Mouse (Mus musculus): ENCODE results near the gene Lefty1. TPM values are rescaled to one million over a fixed set of nuclear protein-coding genes. Genes with fewer than 3 reads are reported as not detected.
A peak's percentile ranks its signal among the peaks of the same experiment; 100 is the strongest.
"Not testable (repeated sequence)": the region's sequence is repeated elsewhere in the genome, so short reads cannot be mapped to it uniquely, and the experiment has no call there.

The Lefty1 gene
- total and polyA plus RNA-seq, 2 experiments = 1.4 to 1.8 TPM

GRCm38 (mm10) chr1:180980464-180980863 is 45.6 kb downstream of the Lefty1 start:
- H3K27me3 ChIP-seq (ENCODE audit: control insufficient read depth, insufficient read depth, low read length) = no peaks in the 10 kb centered on the region
- DNase-seq (ENCODE audit: extremely low read depth, low read depth, low spot score) = peak; percentile 80
- H3K4me1 ChIP-seq (ENCODE audit: control insufficient read depth, insufficient read depth, low read length) = peaks cover 15% of the 10 kb centered on the region
- 63% methylated on average over 2 of the region's 2 CpGs for WGBS
- H3K36me3 ChIP-seq (ENCODE audit: control insufficient read depth, insufficient read depth, low read length) = no peaks in the 10 kb centered on the region
- peak overlapping the region; percentile 42 for H3K9ac ChIP-seq (ENCODE audit: low read depth, low read length)
- no peaks in the 10 kb centered on the region for H3K79me2 ChIP-seq (ENCODE audit: control insufficient read depth, insufficient read depth, low read length)
- TF ChIP-seq POLR2A (IDR thresholded peaks at IDR 0.05; ENCODE audit: extremely low read depth, insufficient read depth, low read length) = no peak
- TF ChIP-seq CTCF (IDR thresholded peaks at IDR 0.05; ENCODE audit: low read depth, low read length) = peak; percentile 33
- peak overlapping the region; percentile 69 for H3K27ac ChIP-seq (replicated peaks; ENCODE audit: insufficient read depth, low read depth, low read length)
- H3K4me3 ChIP-seq (ENCODE audit: insufficient read depth, low read depth, low read length) = no peak overlapping the region

- H3K36me3 ChIP-seq (ENCODE audit: control insufficient read depth, insufficient read depth, low read length); H3K9ac ChIP-seq (ENCODE audit: low read depth, low read length); H3K27me3 ChIP-seq (ENCODE audit: control insufficient read depth, insufficient read depth, low read length); H3K4me3 ChIP-seq (ENCODE audit: insufficient read depth, low read depth, low read length); H3K79me2 ChIP-seq (ENCODE audit: control insufficient read depth, insufficient read depth, low read length): not testable (repeated sequence)
- peak; percentile 96 for DNase-seq (ENCODE audit: extremely low read depth, low read depth, low spot score)
- Histone ChIP-seq H3K4me1 (ENCODE audit: control insufficient read depth, insufficient read depth, low read length) (peaks cover 15% of the 10 kb centered on the region), H3K27ac (replicated peaks; ENCODE audit: insufficient read depth, low read depth, low read length) (peak overlapping the region; percentile 69)
- 54% methylated on average over 7 of the region's 7 CpGs for WGBS
Observed at GRCm38 (mm10) chr1:180981298-180982046, 46.6 kb downstream of the Lefty1 start.

DNA sequence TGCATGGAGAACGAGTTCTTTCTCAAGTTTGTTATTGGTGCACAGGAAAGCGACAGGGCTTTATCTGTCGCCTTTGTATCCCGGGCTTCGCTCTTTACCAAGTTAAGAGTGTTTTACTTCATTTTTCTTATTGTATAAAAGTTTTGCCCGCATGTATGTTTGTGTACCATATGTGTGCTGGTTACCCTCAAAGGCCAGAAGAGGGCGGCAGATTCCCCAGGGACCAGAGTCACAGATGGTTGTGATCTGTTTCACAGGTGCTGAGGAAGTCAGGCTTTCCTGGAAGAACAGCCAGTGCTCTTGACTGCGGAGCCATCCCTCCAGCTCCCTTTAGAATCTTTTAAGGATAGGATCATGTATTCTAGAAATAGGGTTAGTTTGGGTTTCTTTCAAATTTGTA is 51.9 kb downstream of the Lefty1 start:
- WGBS = 96% methylated on average over 8 of the region's 8 CpGs
- Histone ChIP-seq H3K79me2 (ENCODE audit: control insufficient read depth, insufficient read depth, low read length) (no peaks in the 10 kb centered on the region), H3K27ac (replicated peaks; ENCODE audit: insufficient read depth, low read depth, low read length) (no peak overlapping the region), H3K27me3 (ENCODE audit: control insufficient read depth, insufficient read depth, low read length) (no peaks in the 10 kb centered on the region), H3K4me3 (ENCODE audit: insufficient read depth, low read depth, low read length) (no peak overlapping the region), H3K4me1 (ENCODE audit: control insufficient read depth, insufficient read depth, low read length) (peaks cover 12% of the 10 kb centered on the region; the same call in 1 of the 2 replicates), H3K36me3 (ENCODE audit: control insufficient read depth, insufficient read depth, low read length) (peaks cover 19% of the 10 kb centered on the region), H3K9ac (ENCODE audit: low read depth, low read length) (no peak overlapping the region)
- no peak for DNase-seq (ENCODE audit: extremely low read depth, low read depth, low spot score)
- TF ChIP-seq CTCF (IDR thresholded peaks at IDR 0.05; ENCODE audit: low read depth, low read length) (peak; percentile 13; the same call in 1 of the 2 replicates), POLR2A (IDR thresholded peaks at IDR 0.05; ENCODE audit: extremely low read depth, insufficient read depth, low read length) (no peak)

DNA sequence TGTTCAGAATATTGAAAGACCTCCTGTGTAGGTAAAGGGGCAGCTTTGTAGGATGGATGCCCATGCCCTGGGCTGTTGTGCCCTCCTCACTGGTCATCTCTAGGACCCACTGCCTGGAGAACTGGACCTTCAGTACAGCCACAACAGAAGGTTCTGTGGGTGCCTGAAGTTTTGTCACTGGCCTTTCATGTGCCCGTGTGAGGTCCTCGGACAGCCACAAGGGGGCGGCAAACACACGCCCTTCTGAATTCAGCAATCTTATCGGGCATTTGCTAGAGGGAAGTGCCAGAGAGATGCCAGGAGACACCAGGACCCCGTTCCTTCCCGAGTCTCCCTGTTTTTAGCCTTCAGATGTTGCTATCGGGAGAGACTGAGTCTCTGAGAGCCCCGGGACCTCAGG is 52.9 kb downstream of the Lefty1 start:
- H3K4me1 ChIP-seq (ENCODE audit: control insufficient read depth, insufficient read depth, low read length) = peaks cover 10% of the 10 kb centered on the region; the same call in 1 of the 2 replicates
- H3K36me3 ChIP-seq (ENCODE audit: control insufficient read depth, insufficient read depth, low read length) = peaks cover 21% of the 10 kb centered on the region
- no peak overlapping the region for H3K27ac ChIP-seq (replicated peaks; ENCODE audit: insufficient read depth, low read depth, low read length)
- H3K9ac ChIP-seq (ENCODE audit: low read depth, low read length) = no peak overlapping the region
- H3K4me3 ChIP-seq (ENCODE audit: insufficient read depth, low read depth, low read length) = no peak overlapping the region
- 12% methylated on average over 9 of the region's 9 CpGs for WGBS
- peak; percentile 43 for DNase-seq (ENCODE audit: extremely low read depth, low read depth, low spot score)
- no peaks in the 10 kb centered on the region for H3K79me2 ChIP-seq (ENCODE audit: control insufficient read depth, insufficient read depth, low read length)
- TF ChIP-seq POLR2A (IDR thresholded peaks at IDR 0.05; ENCODE audit: extremely low read depth, insufficient read depth, low read length) (no peak), CTCF (IDR thresholded peaks at IDR 0.05; ENCODE audit: low read depth, low read length) (peak; percentile 94)
- no peaks in the 10 kb centered on the region for H3K27me3 ChIP-seq (ENCODE audit: control insufficient read depth, insufficient read depth, low read length)

Other genes with a start within 250 kb of the Lefty1 start
- not detected in 2 replicates for gene Mixl1, start 238.0 kb upstream of the Lefty1 start, total RNA-seq (2014; rRNA removed)
- not detected in 2 replicates for gene Mixl1, start 238.0 kb upstream of the Lefty1 start, polyA plus RNA-seq (2012; rRNA removed)
- gene Acbd3, start 209.0 kb upstream of the Lefty1 start, total RNA-seq (2014; rRNA removed) = 13.1 and 13.7 TPM in 2 replicates
- gene Acbd3, start 209.0 kb upstream of the Lefty1 start, polyA plus RNA-seq (2012; rRNA removed) = 5.7 and 6.3 TPM in 2 replicates
- gene H3f3a, start 121.1 kb upstream of the Lefty1 start, total RNA-seq (2014; rRNA removed) = 264 and 310 TPM in 2 replicates
- gene H3f3a, start 121.1 kb upstream of the Lefty1 start, polyA plus RNA-seq (2012; rRNA removed) = 147 and 153 TPM in 2 replicates
- 5.8 and 6.4 TPM in 2 replicates for gene Sde2, start 83.9 kb upstream of the Lefty1 start, total RNA-seq (2014; rRNA removed)
- 3.8 and 5.0 TPM in 2 replicates for gene Sde2, start 83.9 kb upstream of the Lefty1 start, polyA plus RNA-seq (2012; rRNA removed)
- gene Lefty2, start 41.9 kb upstream of the Lefty1 start, total RNA-seq (2014; rRNA removed) = not detected in 2 replicates
- not detected in 2 replicates for gene Lefty2, start 41.9 kb upstream of the Lefty1 start, polyA plus RNA-seq (2012; rRNA removed)
- gene Pycr2, start 30.7 kb upstream of the Lefty1 start, total RNA-seq (2014; rRNA removed) = 5.7 and 6.4 TPM in 2 replicates
- gene Pycr2, start 30.7 kb upstream of the Lefty1 start, polyA plus RNA-seq (2012; rRNA removed) = 7.8 and 8.5 TPM in 2 replicates
- 9.5 and 12.8 TPM in 2 replicates for gene Tmem63a, start 7.3 kb downstream of the Lefty1 start, total RNA-seq (2014; rRNA removed)
- gene Tmem63a, start 7.3 kb downstream of the Lefty1 start, polyA plus RNA-seq (2012; rRNA removed) = 14.6 and 15.8 TPM in 2 replicates
- 220 and 428 TPM in 2 replicates for gene Ephx1, start 85.9 kb downstream of the Lefty1 start, total RNA-seq (2014; rRNA removed)
- 287 and 304 TPM in 2 replicates for gene Ephx1, start 85.9 kb downstream of the Lefty1 start, polyA plus RNA-seq (2012; rRNA removed)
- gene 9130409I23Rik, start 116.2 kb downstream of the Lefty1 start, total RNA-seq (2014; rRNA removed) = 11.2 and 23.4 TPM in 2 replicates
- gene 9130409I23Rik, start 116.2 kb downstream of the Lefty1 start, polyA plus RNA-seq (2012; rRNA removed) = 3.8 and 4.2 TPM in 2 replicates
- 5.3 and 7.5 TPM in 2 replicates for gene Nvl, start 209.2 kb downstream of the Lefty1 start, total RNA-seq (2014; rRNA removed)
- 2.5 and 5.0 TPM in 2 replicates for gene Nvl, start 209.2 kb downstream of the Lefty1 start, polyA plus RNA-seq (2012; rRNA removed)
- 6.9 and 9.8 TPM in 2 replicates for gene Cnih4, start 209.7 kb downstream of the Lefty1 start, total RNA-seq (2014; rRNA removed)
- 4.2 and 6.8 TPM in 2 replicates for gene Cnih4, start 209.7 kb downstream of the Lefty1 start, polyA plus RNA-seq (2012; rRNA removed)